Mouse (Mus musculus): ENCODE measurements around the gene Aqp3.

DNA sequence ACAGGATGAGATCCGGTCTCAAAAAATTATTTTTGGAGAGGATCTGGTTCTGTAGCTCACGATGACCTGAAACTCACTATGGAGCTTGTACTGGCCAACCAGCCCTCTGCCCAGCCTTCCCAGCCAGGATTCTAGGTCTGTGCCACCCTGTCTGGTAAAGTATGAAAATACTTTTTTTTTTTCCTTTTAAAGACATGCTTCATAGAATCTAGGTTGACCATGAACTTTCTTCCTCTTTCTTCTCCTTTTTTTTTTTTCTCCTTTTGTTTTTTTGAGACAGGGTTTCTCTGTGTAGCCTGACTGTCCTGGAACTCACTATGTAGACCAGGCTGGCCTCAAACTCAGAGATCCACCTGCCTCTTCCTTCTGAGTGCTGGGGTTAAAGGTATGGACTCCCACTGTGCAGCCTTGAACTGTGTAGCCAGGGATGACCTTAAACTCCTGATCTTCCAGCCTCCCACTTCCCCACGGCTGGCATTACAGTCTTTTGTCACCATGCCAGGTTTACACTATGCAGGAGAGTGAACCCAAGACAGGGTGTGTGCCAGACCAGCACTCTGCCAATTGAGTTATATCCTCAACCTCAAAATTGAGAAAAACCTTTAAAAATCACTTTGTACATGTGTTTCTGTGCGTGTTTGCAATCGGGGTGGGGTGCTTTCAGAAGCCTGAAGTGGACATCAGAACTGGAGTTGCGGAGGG lies 42.3 kb upstream of the Aqp3 start:
- TF ChIP-seq EP300 (IDR thresholded peaks at IDR 0.05; ENCODE audit: low read depth), result no peak
- no peak for TF ChIP-seq CTCF (IDR thresholded peaks at IDR 0.05; ENCODE audit: low read depth)

All from heart, postnatal 0 days (tissue).